Mouse (Mus musculus) retina, postnatal 7 days (tissue): ENCODE measurements around the gene Olfr910.

Experiments used
- DNase-seq: peaks from one replicate; pipeline ENCODE4 v3.0.0-alpha.2; 2012; ENCODE audit warnings: low read depth, low spot score

Olfr910 gene

GRCm38 (mm10) chr9:38537549-38537948, at the start of gene Olfr910:
Olfr910 (plus strand) TSS chr9:38537849.
- DNase-seq = no peak

GRCm38 (mm10) chr9:38495501-38495900, 42.1 kb upstream of the Olfr910 start, which contains the start of gene Olfr907:
Olfr907 (plus strand) TSS chr9:38495801.
- no peak for DNase-seq

GRCm38 (mm10) chr9:38512353-38512752, 25.3 kb upstream of the Olfr910 start:
- DNase-seq = no peak

- no peak for DNase-seq
These were observed 16.4 kb upstream of the Olfr910 start, which contains the start of gene Olfr911-ps1 for GRCm38 (mm10) chr9:38521280-38521679. Olfr911-ps1 (plus strand) TSS chr9:38521580.

- no peak for DNase-seq
These were observed 42.2 kb downstream of the Olfr910 start, which contains the start of gene Olfr912 for GRCm38 (mm10) chr9:38579878-38580277. Olfr912 (plus strand) TSS chr9:38580178.
